Mouse (Mus musculus): ENCODE data around the gene Atxn1l. TPM values are rescaled to one million over a fixed set of nuclear protein-coding genes. Genes with fewer than 3 reads are reported as not detected.
A peak's percentile ranks its signal among the peaks of the same experiment; 100 is the strongest.

Atxn1l gene
- polyA plus RNA-seq, 1 experiment from 2014 or later = 7.9 TPM

- Histone ChIP-seq H3K4me2 (no peak overlapping the region), H3K9ac (no peak overlapping the region), H3K4me1 (no peaks in the 10 kb centered on the region), H3K4me3 (no peak overlapping the region), H3K9me3 (no peaks in the 10 kb centered on the region), H3K36me3 (peaks cover 89% of the 10 kb centered on the region), H3K27ac (no peak overlapping the region), H3K27me3 (no peaks in the 10 kb centered on the region)
- WGBS = 92% methylated on average over 5 of the region's 5 CpGs
- no peak for ATAC-seq (ENCODE audit: borderline replicate concordance, extremely low read depth, low FRiP score, low TSS enrichment)
Observed at GRCm38 (mm10) chr8:109714961-109715360, 22.6 kb downstream of the Atxn1l start.

GRCm38 (mm10) chr8:109712521-109712920 lies 25.0 kb downstream of the Atxn1l start:
- Histone ChIP-seq H3K36me3 (peaks cover 88% of the 10 kb centered on the region), H3K9ac (no peak overlapping the region), H3K27ac (no peak overlapping the region), H3K4me3 (no peak overlapping the region), H3K9me3 (no peaks in the 10 kb centered on the region), H3K4me1 (no peaks in the 10 kb centered on the region), H3K4me2 (no peak overlapping the region), H3K27me3 (no peaks in the 10 kb centered on the region)
- no peak for ATAC-seq (ENCODE audit: borderline replicate concordance, extremely low read depth, low FRiP score, low TSS enrichment)
- 60% methylated on average over 1 of the region's 1 CpGs for WGBS

GRCm38 (mm10) chr8:109707921-109708320 lies 29.6 kb downstream of the Atxn1l start:
- Histone ChIP-seq H3K4me1 (peaks cover 19% of the 10 kb centered on the region), H3K4me3 (no peak overlapping the region), H3K27me3 (peaks cover 9% of the 10 kb centered on the region; the same call in 1 of the 2 replicates), H3K9ac (no peak overlapping the region), H3K4me2 (no peak overlapping the region), H3K9me3 (no peaks in the 10 kb centered on the region), H3K36me3 (peaks cover 52% of the 10 kb centered on the region), H3K27ac (no peak overlapping the region)
- WGBS = 98% methylated on average over 4 of the region's 4 CpGs
- no peak for ATAC-seq (ENCODE audit: borderline replicate concordance, extremely low read depth, low FRiP score, low TSS enrichment)

- H3K27ac ChIP-seq = no peak overlapping the region
- 0 out of 2 replicates have a peak, but pooled peaks have one; percentile 30 for ATAC-seq (ENCODE audit: borderline replicate concordance, extremely low read depth, low FRiP score, low TSS enrichment)
- peaks cover 11% of the 10 kb centered on the region; the same call in 1 of the 2 replicates for H3K27me3 ChIP-seq
- H3K9ac ChIP-seq = 0 out of 2 replicates have a peak overlapping the region, but pooled peaks have one; percentile 92
- H3K4me1 ChIP-seq = peaks cover 19% of the 10 kb centered on the region
- peak overlapping the region; percentile 75 for H3K4me3 ChIP-seq
- no peaks in the 10 kb centered on the region for H3K9me3 ChIP-seq
- WGBS = 26% methylated on average over 2 of the region's 2 CpGs
- H3K36me3 ChIP-seq = peaks cover 42% of the 10 kb centered on the region
- peak overlapping the region; percentile 89 for H3K4me2 ChIP-seq
Observed at GRCm38 (mm10) chr8:109706874-109707237, 30.7 kb downstream of the Atxn1l start.

- 1% methylated on average over 26 of the region's 30 CpGs for WGBS
- Histone ChIP-seq H3K27ac (peak overlapping the region; percentile 90; the same call in 1 of the 2 replicates), H3K9ac (peak overlapping the region; percentile 92), H3K27me3 (peaks cover 15% of the 10 kb centered on the region; the same call in 1 of the 2 replicates), H3K9me3 (no peaks in the 10 kb centered on the region), H3K4me2 (peak overlapping the region; percentile 89), H3K4me1 (peaks cover 19% of the 10 kb centered on the region), H3K4me3 (peak overlapping the region; percentile 75), H3K36me3 (peaks cover 36% of the 10 kb centered on the region)
- peak; percentile 46 for ATAC-seq (ENCODE audit: borderline replicate concordance, extremely low read depth, low FRiP score, low TSS enrichment)
Observed at GRCm38 (mm10) chr8:109706076-109706873, 31.3 kb downstream of the Atxn1l start.

GRCm38 (mm10) chr8:109705320-109706075 lies 32.0 kb downstream of the Atxn1l start, which contains the start of gene Zfp821:
Gene Zfp821, plus strand, starts transcription at chr8:109705546.
- Histone ChIP-seq H3K27ac (peak within 1 kb of the TSS; percentile 90), H3K4me3 (peak within 1 kb of the TSS; percentile 75), H3K4me2 (peak within 1 kb of the TSS; percentile 89), H3K9ac (peak within 1 kb of the TSS; percentile 92), H3K4me1 (peaks cover 19% of the 10 kb centered on the region), H3K27me3 (peaks cover 23% of the 10 kb centered on the region; the same call in 1 of the 2 replicates), H3K9me3 (no peaks in the 10 kb centered on the region), H3K36me3 (peaks cover 28% of the 10 kb centered on the region)
- WGBS = under 1% methylated on average over 66 of the region's 100 CpGs
- peak; percentile 90 for ATAC-seq (ENCODE audit: borderline replicate concordance, extremely low read depth, low FRiP score, low TSS enrichment)

GRCm38 (mm10) chr8:109704565-109705319 lies 32.8 kb downstream of the Atxn1l start:
- peak overlapping the region; percentile 48 for H3K27ac ChIP-seq
- H3K9me3 ChIP-seq = no peaks in the 10 kb centered on the region
- peak overlapping the region; percentile 75 for H3K4me3 ChIP-seq
- 0 out of 2 replicates have a peak, but pooled peaks have one; percentile 25 for ATAC-seq (ENCODE audit: borderline replicate concordance, extremely low read depth, low FRiP score, low TSS enrichment)
- H3K36me3 ChIP-seq = peaks cover 21% of the 10 kb centered on the region
- H3K4me2 ChIP-seq = peak overlapping the region; percentile 89
- WGBS = 7% methylated on average over 24 of the region's 24 CpGs
- peaks cover 19% of the 10 kb centered on the region for H3K4me1 ChIP-seq
- H3K9ac ChIP-seq = peak overlapping the region; percentile 29; the same call in 1 of the 2 replicates
- peaks cover 28% of the 10 kb centered on the region; the same call in 1 of the 2 replicates for H3K27me3 ChIP-seq

- ATAC-seq (ENCODE audit: borderline replicate concordance, extremely low read depth, low FRiP score, low TSS enrichment) = no peak
- Histone ChIP-seq H3K9me3 (no peaks in the 10 kb centered on the region), H3K4me1 (peaks cover 8% of the 10 kb centered on the region), H3K36me3 (no peaks in the 10 kb centered on the region), H3K4me2 (no peak overlapping the region), H3K9ac (no peak overlapping the region), H3K27me3 (peaks cover 32% of the 10 kb centered on the region; the same call in 1 of the 2 replicates), H3K27ac (no peak overlapping the region), H3K4me3 (no peak overlapping the region)
- 75% methylated on average over 3 of the region's 3 CpGs for WGBS
Observed at GRCm38 (mm10) chr8:109698477-109698876, 39.1 kb downstream of the Atxn1l start.

- no peak for ATAC-seq (ENCODE audit: borderline replicate concordance, extremely low read depth, low FRiP score, low TSS enrichment)
- no peak overlapping the region for H3K4me2 ChIP-seq
- no peaks in the 10 kb centered on the region for H3K9me3 ChIP-seq
- no peak overlapping the region for H3K27ac ChIP-seq
- 66% methylated on average over 1 of the region's 1 CpGs for WGBS
- no peaks in the 10 kb centered on the region for H3K36me3 ChIP-seq
- peaks cover 8% of the 10 kb centered on the region for H3K4me1 ChIP-seq
- no peak overlapping the region for H3K4me3 ChIP-seq
- no peak overlapping the region for H3K9ac ChIP-seq
- H3K27me3 ChIP-seq = peaks cover 25% of the 10 kb centered on the region; the same call in 1 of the 2 replicates
Observed at GRCm38 (mm10) chr8:109697754-109698153, 39.8 kb downstream of the Atxn1l start.

GRCm38 (mm10) chr8:109694154-109694553 lies 43.4 kb downstream of the Atxn1l start:
- Histone ChIP-seq H3K4me1 (peaks cover 27% of the 10 kb centered on the region), H3K27me3 (peaks cover 2% of the 10 kb centered on the region; the same call in 1 of the 2 replicates), H3K9ac (no peak overlapping the region), H3K27ac (no peak overlapping the region), H3K9me3 (no peaks in the 10 kb centered on the region), H3K36me3 (no peaks in the 10 kb centered on the region), H3K4me3 (peak overlapping the region; percentile 71; the same call in 1 of the 2 replicates), H3K4me2 (peak overlapping the region; percentile 64)
- 56% methylated on average over 6 of the region's 6 CpGs for WGBS
- ATAC-seq (ENCODE audit: borderline replicate concordance, extremely low read depth, low FRiP score, low TSS enrichment) = no peak
